Mouse (Mus musculus) erythroid progenitor cell, adult 5-6 weeks (primary cell): ENCODE results near the gene Polr3h. TPM values are rescaled to one million over a fixed set of nuclear protein-coding genes. Genes with fewer than 3 reads are reported as not detected.
"Not testable (repeated sequence)": the region's sequence is repeated elsewhere in the genome, so short reads cannot be mapped to it uniquely, and the experiment has no call there.

Experiments
- ATAC-seq: replicated peaks from 2 replicates; pipeline ENCODE4 v1.8.0; 2016; ENCODE audit warnings: moderate number of reproducible peaks, mild to moderate bottlenecking, moderate TSS enrichment, inconsistent platforms; ENCODE audit not compliant: poor library complexity, low FRiP score, severe bottlenecking
- total RNA-seq, 2 experiments: library from RNA; stranded (forward) in 1 of 2; stranded (reverse) in 1 of 2; fragments of 150-400 nt in 1 of 2; fragments of 186-747, 209-891 nt in 1 of 2; gene quantifications; 2 replicates each; pipeline versions ENCODE4 v1.2.3 to v1.2.4; 2015 to 2017; ENCODE audit warnings: low replicate concordance in 2 of 2

Gene Polr3h
- total RNA-seq (2015; ENCODE audit: low replicate concordance) (1.1 and 6.7 TPM in 2 replicates), total RNA-seq (2017; ENCODE audit: low replicate concordance) (6.0 and 9.1 TPM in 2 replicates)

DNA sequence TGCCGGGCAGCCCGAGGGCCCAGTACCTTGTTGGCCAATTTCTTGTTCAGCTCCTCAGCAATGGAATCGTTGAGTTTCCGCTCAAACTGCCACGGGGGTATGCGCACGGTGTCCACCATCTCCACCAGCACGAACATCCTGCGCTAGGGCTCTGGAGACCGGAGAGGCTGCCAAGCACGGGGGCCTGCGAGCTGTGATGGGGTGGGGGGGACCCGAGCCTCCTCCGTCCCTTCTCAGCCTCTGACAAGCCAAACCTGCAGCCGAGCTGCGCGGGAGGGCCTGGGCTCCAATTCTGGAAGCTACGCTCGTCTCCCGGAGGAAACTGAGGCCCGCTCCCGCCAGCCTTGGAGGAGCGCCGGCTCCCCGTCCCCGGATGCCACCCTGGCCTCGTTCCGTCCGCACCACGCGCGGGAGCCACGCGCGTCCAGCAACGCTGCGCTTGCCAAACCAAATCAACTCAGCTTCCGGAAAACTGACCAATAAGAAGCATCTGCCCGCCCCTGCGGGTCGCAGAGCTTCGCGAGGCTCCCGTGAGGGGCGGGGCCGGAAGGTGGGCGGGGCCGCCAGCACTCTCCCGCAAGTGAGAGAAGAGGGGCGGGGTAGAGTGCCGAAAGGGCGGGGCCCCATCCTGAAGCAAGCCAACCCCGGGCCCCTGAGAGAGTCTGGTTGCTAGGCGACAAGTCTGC lies at the start of gene Polr3h:
TSS of gene Polr3h (minus strand) at position 481 of the 686 bp plus-strand sequence.
- ATAC-seq: peak; percentile 93

DNA sequence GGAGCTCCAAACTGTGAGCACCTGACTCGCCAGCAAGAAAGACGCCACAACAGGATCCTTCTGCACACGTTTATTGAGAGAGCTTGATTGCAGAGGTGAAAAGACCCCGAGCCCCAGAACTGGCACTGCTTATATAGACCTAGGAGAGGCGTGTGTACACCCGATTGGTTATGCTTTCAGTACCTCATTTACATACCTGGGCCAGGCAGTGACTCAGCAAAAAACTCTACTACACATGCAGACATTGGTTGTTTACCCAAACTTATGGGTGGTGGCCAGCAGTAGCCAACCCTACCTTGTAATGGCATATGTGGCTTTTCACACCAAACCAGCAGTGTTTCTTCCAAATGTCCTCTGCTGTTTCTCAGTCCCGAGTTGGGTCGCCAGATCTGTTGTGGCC lies 49.1 kb upstream of the Polr3h start:
- ATAC-seq: not testable (repeated sequence)

GRCm38 (mm10) chr15:81970498-81970897 lies 44.5 kb upstream of the Polr3h start:
- ATAC-seq: not testable (repeated sequence)

DNA sequence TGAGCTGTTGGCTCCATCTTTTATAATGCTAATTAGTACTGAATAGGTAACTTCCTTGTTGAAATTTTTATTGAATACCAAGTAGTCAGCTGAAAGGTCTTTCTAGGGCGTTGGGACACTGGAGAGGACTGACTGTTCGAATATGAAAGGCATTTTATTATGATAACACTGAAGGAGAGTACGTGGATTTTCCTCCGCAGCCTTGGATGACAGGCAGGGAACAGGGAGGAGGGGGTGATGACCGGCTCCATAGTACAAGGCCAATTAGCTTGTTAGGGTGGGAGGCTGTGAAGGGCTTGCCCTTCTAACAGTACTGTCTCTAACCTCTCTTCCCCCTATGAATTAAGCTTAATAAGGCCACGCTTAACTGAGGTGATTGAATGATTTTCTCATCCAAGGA lies 43.6 kb upstream of the Polr3h start:
- ATAC-seq: not testable (repeated sequence)

GRCm38 (mm10) chr15:81969173-81969572 lies 43.1 kb upstream of the Polr3h start:
- ATAC-seq: peak; percentile 100

DNA sequence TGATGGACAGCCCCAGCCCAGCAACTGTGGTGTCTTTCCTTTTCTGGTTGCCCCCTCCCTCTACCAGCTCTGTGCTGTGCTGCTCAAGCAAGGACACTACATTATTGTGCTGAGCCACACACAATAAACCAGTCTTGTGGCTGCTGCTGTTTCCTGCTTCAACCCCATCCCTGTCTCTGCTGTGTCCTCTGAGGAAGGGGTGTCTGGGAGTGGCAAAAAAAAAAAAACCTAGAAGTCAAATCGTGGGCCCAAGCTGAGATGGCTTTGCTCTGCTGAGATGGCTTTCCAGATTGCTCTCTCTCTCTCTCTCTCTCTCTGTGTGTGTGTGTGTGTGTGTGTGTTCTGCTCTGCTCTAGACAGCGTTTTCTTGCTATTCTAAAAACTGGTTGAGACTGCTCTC lies 42.4 kb upstream of the Polr3h start:
- ATAC-seq: no peak

- no peak for ATAC-seq
Observed at GRCm38 (mm10) chr15:81967821-81968220, 41.8 kb upstream of the Polr3h start.

DNA sequence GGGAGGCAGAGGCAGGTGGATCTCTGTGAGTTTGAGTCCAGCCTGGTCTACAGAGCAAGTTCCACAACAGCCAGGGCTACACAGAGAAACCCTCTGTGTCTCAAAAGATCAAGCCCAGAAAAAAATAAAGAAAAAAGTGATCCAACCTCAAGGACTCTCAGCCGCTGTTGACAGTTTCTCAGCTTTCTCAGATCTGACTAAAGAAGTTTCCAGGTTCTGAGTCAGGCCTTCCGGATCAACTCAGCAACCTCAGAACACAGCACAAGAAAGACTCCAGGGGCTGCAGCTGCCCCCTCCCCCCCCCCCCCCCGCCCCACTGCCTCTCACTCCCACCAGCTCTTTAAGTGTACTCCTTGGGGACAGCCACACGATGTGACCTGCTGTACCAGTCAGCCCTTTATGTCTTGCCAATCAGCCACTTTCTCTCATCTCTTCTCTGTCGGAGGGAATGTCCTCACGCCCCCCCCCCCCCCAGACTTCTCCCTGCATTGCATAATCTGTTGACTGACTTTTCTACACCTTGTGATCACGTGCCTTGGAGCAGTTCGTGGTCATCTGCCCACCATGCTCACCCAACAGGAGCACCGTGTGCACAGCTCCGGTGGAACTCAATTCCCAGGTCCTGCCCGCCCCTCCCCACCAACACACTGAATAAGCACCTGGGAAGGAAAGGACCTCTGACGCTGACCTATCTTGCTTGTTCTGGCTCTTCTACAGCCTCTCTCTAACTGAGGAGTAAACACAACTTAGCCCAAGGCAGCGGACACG lies 40.2 kb upstream of the Polr3h start:
- no peak for ATAC-seq

DNA sequence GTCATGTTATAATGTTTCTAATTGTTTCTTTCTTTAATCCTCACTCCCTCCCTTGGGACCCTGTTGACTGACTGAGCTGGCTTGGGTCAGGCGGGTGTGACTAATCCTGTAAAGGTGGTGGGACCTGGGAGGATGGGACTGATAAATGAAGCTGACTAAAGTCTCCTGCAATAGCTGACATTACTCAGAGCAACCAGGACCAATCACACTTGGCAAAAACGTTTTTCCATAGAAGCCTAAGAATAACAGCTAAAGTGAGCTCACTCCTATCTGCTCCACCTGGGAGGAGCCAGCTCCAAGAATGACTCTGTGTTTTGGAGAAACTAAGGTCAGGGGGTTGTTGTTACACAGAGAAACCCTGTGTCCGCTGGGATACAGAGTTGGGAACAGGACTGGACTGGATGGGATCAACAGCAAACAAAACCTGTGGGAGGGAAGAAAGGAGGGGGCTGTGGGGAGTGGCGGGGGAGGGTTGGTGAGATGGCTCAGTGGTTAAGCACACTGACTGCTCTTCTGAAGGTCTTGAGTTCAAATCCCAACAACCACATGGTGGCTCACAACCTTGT lies 39.0 kb upstream of the Polr3h start:
- ATAC-seq: no peak

- ATAC-seq: no peak
Observed at GRCm38 (mm10) chr15:81964262-81964661, 38.2 kb upstream of the Polr3h start.

- peak; percentile 40 for ATAC-seq
Observed at GRCm38 (mm10) chr15:81961078-81961451, 35.0 kb upstream of the Polr3h start.

GRCm38 (mm10) chr15:81960171-81961077 lies 34.4 kb upstream of the Polr3h start, which contains the start of gene Pmm1:
Gene Pmm1 (minus strand): TSS chr15:81960930.
- ATAC-seq: peak; percentile 89

GRCm38 (mm10) chr15:81958906-81959305 lies 32.9 kb upstream of the Polr3h start:
- no peak for ATAC-seq

- no peak for ATAC-seq
Observed at GRCm38 (mm10) chr15:81957598-81957997, 31.6 kb upstream of the Polr3h start.

DNA sequence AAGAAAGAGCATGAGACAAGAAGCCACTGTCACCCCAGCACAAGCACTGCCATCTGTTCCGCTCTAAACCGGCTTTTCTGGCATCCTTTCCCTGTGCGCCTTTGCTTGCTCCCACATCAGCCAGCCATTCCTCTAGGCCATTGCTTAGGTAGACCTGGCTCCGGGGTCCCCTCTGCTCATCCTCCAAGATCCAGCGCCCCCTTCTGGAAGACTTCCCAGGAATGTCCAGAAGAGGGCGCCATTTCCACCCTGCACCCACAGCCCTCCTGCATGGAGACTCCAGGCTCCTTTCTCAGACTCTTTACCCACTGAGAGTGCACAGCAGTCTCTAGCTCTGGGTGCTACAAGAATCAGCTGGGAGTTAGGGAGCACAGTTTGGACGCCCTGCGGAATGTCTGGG lies 30.4 kb upstream of the Polr3h start:
- ATAC-seq: no peak

- no peak for ATAC-seq
Observed at GRCm38 (mm10) chr15:81955414-81955813, 29.4 kb upstream of the Polr3h start.

DNA sequence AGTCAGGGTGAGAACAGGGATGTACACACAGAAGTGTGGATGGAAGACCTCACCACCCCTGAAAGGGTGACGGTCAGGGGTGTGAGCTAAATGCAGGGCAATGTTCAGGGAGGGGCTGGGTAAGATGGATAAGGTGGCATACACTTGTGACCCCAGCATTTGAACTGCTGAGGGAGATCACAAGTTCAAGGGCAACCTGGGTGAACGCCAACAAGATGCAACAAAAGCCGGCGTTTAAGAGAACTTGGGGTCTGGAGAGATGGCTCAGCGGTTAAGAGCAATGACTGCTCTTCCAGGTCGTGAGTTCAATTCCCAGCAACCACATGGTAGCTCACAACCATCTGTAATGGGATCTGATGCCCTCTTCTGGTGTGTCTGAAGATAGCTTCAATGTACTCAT lies 28.7 kb upstream of the Polr3h start:
- no peak for ATAC-seq

GRCm38 (mm10) chr15:81954151-81954583 lies 28.1 kb upstream of the Polr3h start:
- no peak for ATAC-seq

- ATAC-seq: no peak
Observed at GRCm38 (mm10) chr15:81952310-81952709, 26.3 kb upstream of the Polr3h start.

GRCm38 (mm10) chr15:81951159-81951558 lies 25.1 kb upstream of the Polr3h start:
- no peak for ATAC-seq
